Comparison of ENCODE assay signal across 8 mouse cellular contexts in genomic region chr15:102672215-102673071, GRCm38 (mm10). TPM values are rescaled to one million over a fixed set of nuclear protein-coding genes. Genes with fewer than 3 reads are reported as not detected.
A peak's percentile ranks its signal among the peaks of the same experiment; 100 is the strongest.
DNase-seq lines count a peak whose midpoint lies in the region; ATAC-seq lines count a peak whose summit lies in the region.

Gene Atp5g2 (minus strand): TSS chr15:102672352.

- peak within 1 kb of the TSS; percentile 98 for H3K27ac ChIP-seq in hindbrain, embryonic 14.5 days

- WGBS in hindbrain, embryonic 14.5 days, result 3% methylated on average over 37 of the region's 37 CpGs

- no peaks in the 10 kb centered on the region for H3K27me3 ChIP-seq in hindbrain, embryonic 14.5 days (ENCODE audit: control insufficient read depth, insufficient read depth, low read length)

- H3K4me2 ChIP-seq in hindbrain, embryonic 14.5 days (replicated peaks), result peak within 1 kb of the TSS; percentile 64

- peaks cover 6% of the 10 kb centered on the region for H3K36me3 ChIP-seq in hindbrain, embryonic 14.5 days (replicated peaks; ENCODE audit: control insufficient read depth, insufficient read depth)

- peak within 1 kb of the TSS; percentile 38 for H3K4me3 ChIP-seq in hindbrain, embryonic 14.5 days (replicated peaks; ENCODE audit: low read length)

- peak in 1 of 2 experiments; percentile 56 for DNase-seq in layer of hippocampus, adult 18-20 months (ENCODE audit: low spot score in 2 of 2)
- no peak for DNase-seq in layer of hippocampus, adult 9-10 months (ENCODE audit: low spot score)
- peak; percentile 67 for DNase-seq in cerebellum, adult 9-10 months
- no peak for DNase-seq in gastrocnemius, adult 8-10 months (ENCODE audit: low spot score in 2 of 2)
- DNase-seq in hindbrain, embryonic 14.5 days (ENCODE audit: low spot score), result peak; percentile 63
- DNase-seq in left cerebral cortex, adult 8-10 months (ENCODE audit: low spot score in 2 of 2), result peak; percentile 32 to 43
- peak; percentile 50 for DNase-seq in right cerebral cortex, postnatal 4 days

- H3K4me1 ChIP-seq in hindbrain, embryonic 14.5 days (replicated peaks; ENCODE audit: control insufficient read depth, insufficient read depth, low read length), result peaks cover 33% of the 10 kb centered on the region

- H3K9me3 ChIP-seq in hindbrain, embryonic 14.5 days (ENCODE audit: control insufficient read depth, low read length), result no peaks in the 10 kb centered on the region

- peak within 1 kb of the TSS; percentile 70 for H3K9ac ChIP-seq in hindbrain, embryonic 14.5 days

- no peak for ATAC-seq in hindbrain, embryonic 14.5 days (ENCODE audit: low FRiP score)
- no peak for ATAC-seq in megakaryocyte, adult 5-6 weeks (ENCODE audit: poor library complexity, severe bottlenecking)

RNA-seq across cellular contexts. Expression of gene Atp5g2, which starts in this region (rescaled TPM):
- 10 to 100 TPM; 14.5 to 15.6 TPM for total RNA-seq in layer of hippocampus, adult 18-20 months (2021)
- total RNA-seq in gastrocnemius, adult 8-10 months (2022), result 10 to 100 TPM; 12.4 to 33.5 (median 21.7) TPM
- polyA plus RNA-seq in hindbrain, embryonic 14.5 days (2014; fragmentation: Nextera tagmentation; extraction: Ambion mirVana), result 47.5 and 63.4 TPM in 2 replicates
- 10 to 100 TPM in 3 of 4 experiments, 1 to 10 TPM in 1; 8.4 to 19.1 (median 13.2) TPM for total RNA-seq in left cerebral cortex, adult 8-10 months (2022)
- total RNA-seq in megakaryocyte, adult 5-6 weeks (2015), result 43.8 and 46.5 TPM in 2 replicates
- 44.3 and 47.5 TPM in 2 replicates for total RNA-seq in megakaryocyte, adult 5-6 weeks (2017)

Comparison
In these comparisons a context has a peak if more than half of its experiments do, and no peak if none do; other contexts are left out.
1. DNase-seq: peak in cerebellum, adult 9-10 months (single experiment), hindbrain, embryonic 14.5 days (single experiment), left cerebral cortex, adult 8-10 months (2 of 2) and right cerebral cortex, postnatal 4 days (single experiment); none in layer of hippocampus, adult 9-10 months (single experiment) and gastrocnemius, adult 8-10 months (0 of 2).